Mouse (Mus musculus) limb, embryonic 14.5 days (tissue): ENCODE measurements around the gene Gm20388. TPM values are rescaled to one million over a fixed set of nuclear protein-coding genes. Genes with fewer than 3 reads are reported as not detected.

Experiments used
- ATAC-seq: fragments of 200-750 bp; cut with Nextera tagmentation; 2 replicates; pipeline ENCODE4 v1.8.0; 2017; ENCODE audit warnings: low read depth, moderate number of reproducible peaks, moderate TSS enrichment; ENCODE audit not compliant: low FRiP score
- DNase-seq: peaks from one replicate; pipeline ENCODE4 v3.0.0-alpha.2; 2015; ENCODE audit warnings: low spot score
- H3K27ac ChIP-seq: fragments of 300-500 bp; sonication (generic); replicated peaks from 2 replicates; pipeline ENCODE4 v1.5.1; 2014; ENCODE audit warnings: low read depth, mild to moderate bottlenecking, low read length, moderate library complexity, mixed read lengths
- H3K27me3 ChIP-seq: fragments of 300-500 bp; sonication (generic); 2 replicates; pipeline ENCODE4 v1.6.1; 2014; ENCODE audit warnings: low read length, mixed read lengths; ENCODE audit not compliant: control insufficient read depth, insufficient read depth
- H3K36me3 ChIP-seq: fragments of 300-500 bp; sonication (generic); 2 replicates; pipeline ENCODE4 v1.6.1; 2014; ENCODE audit warnings: mild to moderate bottlenecking, low read length, moderate library complexity, mixed read lengths; ENCODE audit not compliant: control insufficient read depth, insufficient read depth
- H3K4me1 ChIP-seq: fragments of 300-500 bp; sonication (generic); 2 replicates; pipeline ENCODE4 v1.6.1; 2014; ENCODE audit warnings: antibody characterized with exemption, low read length, mixed read lengths; ENCODE audit not compliant: control insufficient read depth, insufficient read depth
- H3K4me2 ChIP-seq: fragments of 300-500 bp; sonication (generic); replicated peaks from 2 replicates; pipeline ENCODE4 v1.6.1; 2014; ENCODE audit warnings: low read depth, mild to moderate bottlenecking, low read length, moderate library complexity; ENCODE audit not compliant: severe bottlenecking
- H3K4me3 ChIP-seq: fragments of 300-500 bp; sonication (generic); replicated peaks from 2 replicates; pipeline ENCODE4 v1.5.1; 2014; ENCODE audit warnings: low read length
- H3K9ac ChIP-seq: fragments of 300-500 bp; sonication (generic); 2 replicates; pipeline ENCODE4 v1.6.1; 2014; ENCODE audit warnings: mild to moderate bottlenecking, low read depth, low read length, moderate library complexity; ENCODE audit not compliant: severe bottlenecking
- H3K9me3 ChIP-seq: fragments of 300-500 bp; sonication (generic); 2 replicates; pipeline ENCODE4 v1.6.1; 2016; ENCODE audit warnings: low read length; ENCODE audit not compliant: control insufficient read depth
- POLR2A ChIP-seq: fragments of 200-500 bp; IDR thresholded peaks from 2 replicates; pipeline ENCODE4 v1.8.0; 2012; ENCODE audit warnings: inconsistent platforms, mild to moderate bottlenecking, moderate library complexity, borderline replicate concordance; ENCODE audit not compliant: insufficient read depth, insufficient read length; ENCODE audit errors: extremely low read depth
- WGBS: fragments of 180-500 bp; shearing (Covaris S2); extraction: QIAGEN DNeasy Blood & Tissue Kit; methylation state at CpG from one replicate; pipeline ENCODE4 v1.1.7; 2014; 5-methylcytosine and 5-hydroxymethylcytosine counted together
- polyA plus RNA-seq, 2 experiments: library from polyadenylated mRNA; depleted of rRNA in 1 of 2; stranded (reverse) in 1 of 2; unstranded in 1 of 2; fragments of >200 nt; fragmentation: Nextera tagmentation in 1 of 2; extraction: Ambion mirVana in 1 of 2; gene quantifications; 2 replicates each; pipeline versions ENCODE4 v1.2.1 to v1.2.3; 2012 to 2014

Gm20388 gene
- polyA plus RNA-seq, 2 experiments = 1.9 to 49.9 TPM

GRCm38 (mm10) chr8:123981674-123982073 lies 4071.0 kb downstream of the Gm20388 start:
- ATAC-seq (no peak), DNase-seq (no peak)
- Histone ChIP-seq H3K9me3 (no peaks in the 10 kb centered on the region), H3K27me3 (no peaks in the 10 kb centered on the region), H3K4me2 (peak overlapping the region; percentile 28; the same call in 1 of the 2 replicates), H3K27ac (no peak overlapping the region), H3K4me1 (no peaks in the 10 kb centered on the region), H3K36me3 (no peaks in the 10 kb centered on the region), H3K9ac (no peak overlapping the region), H3K4me3 (peak overlapping the region; percentile 70; the same call in 1 of the 2 replicates)
- no peak for TF ChIP-seq POLR2A
- WGBS = 42% methylated on average over 4 of the region's 4 CpGs

GRCm38 (mm10) chr8:123982291-123982793 lies 4071.7 kb downstream of the Gm20388 start:
- peak overlapping the region; percentile 90 for H3K4me2 ChIP-seq
- WGBS = under 1% methylated on average over 36 of the region's 48 CpGs
- peak overlapping the region; percentile 74 for H3K9ac ChIP-seq
- H3K27me3 ChIP-seq = no peaks in the 10 kb centered on the region
- TF ChIP-seq POLR2A = no peak
- ATAC-seq (no peak), DNase-seq (no peak)
- no peaks in the 10 kb centered on the region for H3K36me3 ChIP-seq
- H3K4me1 ChIP-seq = no peaks in the 10 kb centered on the region
- H3K27ac ChIP-seq = no peak overlapping the region; the same call in 1 of the 2 replicates
- no peaks in the 10 kb centered on the region for H3K9me3 ChIP-seq
- peak overlapping the region; percentile 70 for H3K4me3 ChIP-seq

- peak; percentile 42; the same call in 1 of the 2 replicates for TF ChIP-seq POLR2A
- WGBS = 0% methylated on average over 31 of the region's 56 CpGs
- Histone ChIP-seq H3K9ac (peak within 1 kb of the TSS; percentile 74), H3K27ac (peak within 1 kb of the TSS; percentile 81), H3K9me3 (no peaks in the 10 kb centered on the region), H3K4me2 (peak within 1 kb of the TSS; percentile 90), H3K36me3 (no peaks in the 10 kb centered on the region), H3K4me3 (peak within 1 kb of the TSS; percentile 70), H3K27me3 (no peaks in the 10 kb centered on the region), H3K4me1 (no peaks in the 10 kb centered on the region)
- DNase-seq (peak; percentile 80), ATAC-seq (peak; percentile 95)
These were observed 4072.3 kb downstream of the Gm20388 start, which contains the start of gene Abcb10 for GRCm38 (mm10) chr8:123982826-123983400. Abcb10 (minus strand) TSS chr8:123983122.

GRCm38 (mm10) chr8:123988605-123989038 lies 4078.0 kb downstream of the Gm20388 start:
- 72% methylated on average over 6 of the region's 6 CpGs for WGBS
- DNase-seq = no peak
- Histone ChIP-seq H3K4me2 (no peak overlapping the region), H3K9ac (no peak overlapping the region), H3K27ac (no peak overlapping the region), H3K9me3 (no peaks in the 10 kb centered on the region), H3K4me3 (no peak overlapping the region), H3K4me1 (no peaks in the 10 kb centered on the region), H3K36me3 (0 out of 2 replicates have a peak, but pooled peaks cover 4% of the 10 kb centered on the region), H3K27me3 (no peaks in the 10 kb centered on the region)
- ATAC-seq = no peak
- TF ChIP-seq POLR2A = no peak

GRCm38 (mm10) chr8:123989128-123989527 lies 4078.5 kb downstream of the Gm20388 start:
- H3K4me2 ChIP-seq = no peak overlapping the region
- H3K27ac ChIP-seq = no peak overlapping the region
- ATAC-seq (no peak), DNase-seq (no peak)
- 71% methylated on average over 7 of the region's 7 CpGs for WGBS
- H3K36me3 ChIP-seq = peaks cover 7% of the 10 kb centered on the region
- H3K4me3 ChIP-seq = no peak overlapping the region
- no peaks in the 10 kb centered on the region for H3K27me3 ChIP-seq
- no peaks in the 10 kb centered on the region for H3K4me1 ChIP-seq
- no peaks in the 10 kb centered on the region for H3K9me3 ChIP-seq
- no peak overlapping the region for H3K9ac ChIP-seq
- no peak for TF ChIP-seq POLR2A
